Mouse (Mus musculus): Measurements from ENCODE around the gene Rpl23. TPM values are rescaled to one million over a fixed set of nuclear protein-coding genes. Genes with fewer than 3 reads are reported as not detected.

The Rpl23 gene
- 695 TPM in 1 of 2 replicates, not detected in the other for polyA plus RNA-seq (2012; ENCODE audit: insufficient read depth, insufficient read length, low replicate concordance, missing spikeins)

DNA sequence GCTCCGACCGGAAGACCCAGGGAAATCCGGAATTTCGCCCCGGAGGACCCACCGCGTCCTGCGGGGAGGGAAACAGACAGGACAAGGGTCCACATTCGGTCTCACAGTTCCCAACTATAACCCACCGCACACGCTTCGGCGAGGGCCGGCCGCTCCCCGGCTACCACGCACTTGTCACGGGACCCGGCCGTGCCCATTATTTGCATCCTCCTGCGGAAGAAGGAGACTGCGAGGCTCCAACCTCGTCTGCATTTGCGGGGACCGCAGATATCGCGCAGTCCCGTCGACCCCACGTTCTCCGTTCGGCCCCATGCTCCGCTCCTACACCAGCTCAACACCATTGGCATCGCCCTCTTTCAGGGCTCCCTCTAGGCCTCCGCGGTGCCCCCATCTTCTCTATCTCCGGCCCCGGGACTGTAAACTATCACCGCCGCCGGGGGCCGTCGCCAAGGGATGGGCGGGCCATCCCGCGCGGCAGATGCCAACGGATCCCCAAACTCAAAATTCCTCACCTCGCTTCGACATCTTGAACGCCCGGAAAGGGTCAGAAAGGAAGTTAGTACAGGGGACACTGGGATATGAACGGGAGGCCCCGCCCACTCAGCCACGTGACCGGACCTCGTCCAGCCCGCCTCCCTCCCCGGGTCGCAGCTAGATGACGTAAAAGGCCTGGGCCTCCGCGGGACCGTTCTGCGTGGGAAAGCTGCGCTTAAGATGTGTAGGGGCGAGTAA lies at the start of gene Rpl23:
Gene Rpl23 (minus strand): TSS at position 606 of the 732 bp plus-strand sequence.
- Histone ChIP-seq H3K27ac (ENCODE audit: insufficient read depth, low read depth, low read length) (peak within 1 kb of the TSS; percentile 73), H3K4me3 (ENCODE audit: insufficient read depth, low read depth, low read length) (peak within 1 kb of the TSS; percentile 76), H3K4me1 (ENCODE audit: control insufficient read depth, insufficient read depth, low read length) (peaks cover 4% of the 10 kb centered on the region)
- no peak for TF ChIP-seq CTCF (IDR thresholded peaks at IDR 0.05; ENCODE audit: insufficient read depth, low read depth, low read length)
- TF ChIP-seq POLR2A (IDR thresholded peaks at IDR 0.05; ENCODE audit: insufficient read depth, low read depth, low read length), result peak; percentile 89
- under 1% methylated on average over 67 of the region's 67 CpGs for WGBS

DNA sequence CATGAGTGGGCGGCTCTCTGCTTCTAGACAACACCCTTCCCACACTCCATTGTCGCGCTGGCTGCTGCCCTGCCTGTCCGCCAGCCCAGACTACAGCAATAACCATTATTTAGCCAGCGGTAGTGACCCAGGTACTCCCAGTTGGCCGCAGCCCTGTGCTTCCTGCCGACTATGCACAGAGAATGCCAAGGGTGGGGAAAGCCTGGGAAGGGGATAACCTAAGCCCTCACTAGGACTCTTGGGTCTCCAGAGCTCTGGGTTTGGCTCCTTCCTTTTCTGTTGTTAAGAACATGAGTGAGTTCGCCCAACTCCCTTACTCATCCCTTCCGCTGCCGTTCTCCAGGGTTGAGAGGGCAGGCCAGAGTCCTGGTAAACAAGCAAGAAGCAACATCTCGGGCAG lies 49.8 kb upstream of the Rpl23 start:
- H3K4me1 ChIP-seq (ENCODE audit: control insufficient read depth, insufficient read depth, low read length), result peaks cover 13% of the 10 kb centered on the region
- H3K4me3 ChIP-seq (ENCODE audit: insufficient read depth, low read depth, low read length), result no peak overlapping the region
- no peak overlapping the region for H3K27ac ChIP-seq (ENCODE audit: insufficient read depth, low read depth, low read length)
- TF ChIP-seq POLR2A (IDR thresholded peaks at IDR 0.05; ENCODE audit: insufficient read depth, low read depth, low read length) (no peak), CTCF (IDR thresholded peaks at IDR 0.05; ENCODE audit: insufficient read depth, low read depth, low read length) (no peak)
- 73% methylated on average over 11 of the region's 11 CpGs for WGBS

GRCm38 (mm10) chr11:97830501-97830900 lies 48.3 kb upstream of the Rpl23 start:
- Histone ChIP-seq H3K4me1 (ENCODE audit: control insufficient read depth, insufficient read depth, low read length) (peaks cover 19% of the 10 kb centered on the region), H3K27ac (ENCODE audit: insufficient read depth, low read depth, low read length) (no peak overlapping the region), H3K4me3 (ENCODE audit: insufficient read depth, low read depth, low read length) (no peak overlapping the region)
- TF ChIP-seq POLR2A (IDR thresholded peaks at IDR 0.05; ENCODE audit: insufficient read depth, low read depth, low read length), result no peak
- no peak for TF ChIP-seq CTCF (IDR thresholded peaks at IDR 0.05; ENCODE audit: insufficient read depth, low read depth, low read length)
- 87% methylated on average over 6 of the region's 6 CpGs for WGBS

GRCm38 (mm10) chr11:97829913-97830476 lies 47.8 kb upstream of the Rpl23 start:
- WGBS, result 88% methylated on average over 12 of the region's 12 CpGs
- Histone ChIP-seq H3K4me3 (ENCODE audit: insufficient read depth, low read depth, low read length) (no peak overlapping the region), H3K4me1 (ENCODE audit: control insufficient read depth, insufficient read depth, low read length) (peaks cover 23% of the 10 kb centered on the region), H3K27ac (ENCODE audit: insufficient read depth, low read depth, low read length) (no peak overlapping the region)
- TF ChIP-seq CTCF (IDR thresholded peaks at IDR 0.05; ENCODE audit: insufficient read depth, low read depth, low read length) (no peak), POLR2A (IDR thresholded peaks at IDR 0.05; ENCODE audit: insufficient read depth, low read depth, low read length) (no peak)

DNA sequence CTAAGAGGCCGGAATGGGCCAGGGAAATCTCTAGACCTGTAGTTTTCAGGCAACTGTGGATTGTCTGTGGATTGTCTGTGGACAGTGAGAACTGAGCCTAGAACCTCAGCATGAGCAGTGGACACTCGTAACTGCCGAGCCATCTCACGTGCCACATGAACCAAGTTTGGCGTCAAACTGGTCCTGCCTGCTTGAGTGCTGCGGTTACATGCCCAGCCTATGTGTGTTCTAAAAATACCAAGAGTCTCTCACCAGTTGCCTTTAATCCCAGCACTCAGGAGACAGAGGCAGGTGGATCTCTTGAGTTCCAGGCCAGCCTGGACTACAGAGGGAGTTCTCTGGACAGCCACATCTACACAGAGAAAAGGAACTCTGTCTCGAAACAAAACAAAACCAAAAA lies 47.1 kb upstream of the Rpl23 start:
- Histone ChIP-seq H3K4me3 (ENCODE audit: insufficient read depth, low read depth, low read length) (no peak overlapping the region), H3K4me1 (ENCODE audit: control insufficient read depth, insufficient read depth, low read length) (peaks cover 27% of the 10 kb centered on the region), H3K27ac (ENCODE audit: insufficient read depth, low read depth, low read length) (no peak overlapping the region)
- 93% methylated on average over 7 of the region's 7 CpGs for WGBS
- TF ChIP-seq CTCF (IDR thresholded peaks at IDR 0.05; ENCODE audit: insufficient read depth, low read depth, low read length) (no peak), POLR2A (IDR thresholded peaks at IDR 0.05; ENCODE audit: insufficient read depth, low read depth, low read length) (no peak)

DNA sequence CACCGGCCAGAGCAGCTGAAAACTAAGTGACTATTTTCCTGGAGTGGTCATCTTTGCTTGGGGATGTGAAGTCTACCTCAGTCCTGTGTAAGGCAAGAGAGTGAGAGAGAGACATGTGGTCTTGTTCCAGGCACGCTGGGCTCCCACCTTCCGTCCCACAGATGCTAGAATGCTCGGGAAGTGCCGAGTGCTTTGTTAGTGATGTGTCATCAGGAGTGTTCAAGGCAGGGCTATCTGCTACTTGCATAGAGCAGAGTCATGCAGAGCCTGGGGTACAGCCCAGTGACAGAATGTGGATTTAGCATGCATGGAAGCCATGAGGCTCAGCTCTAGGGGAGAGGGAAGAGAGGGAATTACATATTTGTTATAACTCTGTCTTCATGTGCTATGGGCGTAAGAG lies 45.4 kb upstream of the Rpl23 start:
- WGBS, result 66% methylated on average over 6 of the region's 6 CpGs
- H3K4me3 ChIP-seq (ENCODE audit: insufficient read depth, low read depth, low read length), result no peak overlapping the region
- no peak overlapping the region for H3K27ac ChIP-seq (ENCODE audit: insufficient read depth, low read depth, low read length)
- no peak for TF ChIP-seq POLR2A (IDR thresholded peaks at IDR 0.05; ENCODE audit: insufficient read depth, low read depth, low read length)
- no peak for TF ChIP-seq CTCF (IDR thresholded peaks at IDR 0.05; ENCODE audit: insufficient read depth, low read depth, low read length)
- H3K4me1 ChIP-seq (ENCODE audit: control insufficient read depth, insufficient read depth, low read length), result peaks cover 33% of the 10 kb centered on the region

GRCm38 (mm10) chr11:97826414-97826813 lies 44.2 kb upstream of the Rpl23 start:
- TF ChIP-seq CTCF (IDR thresholded peaks at IDR 0.05; ENCODE audit: insufficient read depth, low read depth, low read length) (no peak), POLR2A (IDR thresholded peaks at IDR 0.05; ENCODE audit: insufficient read depth, low read depth, low read length) (no peak)
- H3K27ac ChIP-seq (ENCODE audit: insufficient read depth, low read depth, low read length), result no peak overlapping the region
- 62% methylated on average over 7 of the region's 7 CpGs for WGBS

GRCm38 (mm10) chr11:97825971-97826370 lies 43.7 kb upstream of the Rpl23 start:
- Histone ChIP-seq H3K27ac (ENCODE audit: insufficient read depth, low read depth, low read length) (no peak overlapping the region), H3K4me3 (ENCODE audit: insufficient read depth, low read depth, low read length) (no peak overlapping the region), H3K4me1 (ENCODE audit: control insufficient read depth, insufficient read depth, low read length) (peaks cover 31% of the 10 kb centered on the region)
- TF ChIP-seq POLR2A (IDR thresholded peaks at IDR 0.05; ENCODE audit: insufficient read depth, low read depth, low read length) (no peak), CTCF (IDR thresholded peaks at IDR 0.05; ENCODE audit: insufficient read depth, low read depth, low read length) (no peak)
- 70% methylated on average over 9 of the region's 9 CpGs for WGBS

More at GRCm38 (mm10) chr11:97826414-97826813, 44.2 kb upstream of the Rpl23 start:
- Histone ChIP-seq H3K4me1 (ENCODE audit: control insufficient read depth, insufficient read depth, low read length) (peaks cover 28% of the 10 kb centered on the region), H3K4me3 (ENCODE audit: insufficient read depth, low read depth, low read length) (no peak overlapping the region)

DNA sequence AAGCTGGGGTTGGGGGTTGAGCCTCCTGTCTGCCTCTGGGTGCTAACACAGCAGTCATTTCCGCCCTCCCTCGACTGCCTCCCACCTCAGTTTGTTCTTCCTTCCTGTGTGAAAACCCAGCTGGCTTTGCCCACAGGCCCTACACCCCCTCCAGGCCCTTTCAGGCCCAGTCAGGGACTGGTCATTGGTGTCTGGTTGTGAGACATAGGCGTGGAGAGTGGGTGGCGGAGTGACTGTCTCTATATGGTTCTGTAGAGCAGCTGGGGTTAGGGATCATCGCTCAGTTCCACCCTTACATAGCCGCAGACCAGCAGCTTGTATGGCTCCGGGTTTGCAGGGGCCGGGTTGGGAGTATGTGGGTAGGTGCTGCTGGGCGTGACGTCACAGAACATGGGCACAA lies 43.1 kb upstream of the Rpl23 start:
- Histone ChIP-seq H3K4me3 (ENCODE audit: insufficient read depth, low read depth, low read length) (no peak overlapping the region), H3K27ac (ENCODE audit: insufficient read depth, low read depth, low read length) (no peak overlapping the region; the same call in 1 of the 2 replicates), H3K4me1 (ENCODE audit: control insufficient read depth, insufficient read depth, low read length) (peaks cover 31% of the 10 kb centered on the region)
- no peak for TF ChIP-seq CTCF (IDR thresholded peaks at IDR 0.05; ENCODE audit: insufficient read depth, low read depth, low read length)
- no peak for TF ChIP-seq POLR2A (IDR thresholded peaks at IDR 0.05; ENCODE audit: insufficient read depth, low read depth, low read length)
- WGBS, result 80% methylated on average over 10 of the region's 10 CpGs
